Mouse (Mus musculus) spleen, adult 2 months (tissue): ENCODE measurements at regions not wholly inside any gene's neighbourhood (a gene's known extent, or its start where the extent isn't known, plus 50 kb on each side); places are given as distances from the start of the nearest gene placed in this dataset.

ENCODE experiments used
- CTCF ChIP-seq: fragments of 200-500 bp; IDR thresholded peaks from 2 replicates; pipeline ENCODE4 v1.5.1; 2011; ENCODE audit warnings: mild to moderate bottlenecking, inconsistent platforms; ENCODE audit not compliant: insufficient read depth, insufficient read length, insufficient replicate concordance; ENCODE audit errors: extremely low read depth
- POLR2A ChIP-seq: fragments of 200-500 bp; IDR thresholded peaks from 2 replicates; pipeline ENCODE4 v1.6.1; 2011; ENCODE audit warnings: low read depth, low read length, inconsistent platforms

- TF ChIP-seq POLR2A: no peak
- no peak for TF ChIP-seq CTCF
Measured at GRCm38 (mm10) chr9:23101584-23101983, 121.3 kb upstream of the Bmper start.
